Mouse (Mus musculus) ES-Bruce4 (cell line): ENCODE data around the gene Mrs2.

Experiments used
- CTCF ChIP-seq: IDR thresholded peaks from one replicate; pipeline ENCODE4 v1.8.1; 2011; ENCODE audit warnings: low read depth, low read length
- EP300 ChIP-seq: IDR thresholded peaks from 2 replicates; pipeline ENCODE4 v1.6.1; 2011; ENCODE audit warnings: low read depth, low read length; ENCODE audit not compliant: insufficient read depth
- POLR2A ChIP-seq: IDR thresholded peaks from one replicate; pipeline ENCODE4 v1.8.1; 2011; ENCODE audit warnings: low read length; ENCODE audit not compliant: insufficient read depth

DNA sequence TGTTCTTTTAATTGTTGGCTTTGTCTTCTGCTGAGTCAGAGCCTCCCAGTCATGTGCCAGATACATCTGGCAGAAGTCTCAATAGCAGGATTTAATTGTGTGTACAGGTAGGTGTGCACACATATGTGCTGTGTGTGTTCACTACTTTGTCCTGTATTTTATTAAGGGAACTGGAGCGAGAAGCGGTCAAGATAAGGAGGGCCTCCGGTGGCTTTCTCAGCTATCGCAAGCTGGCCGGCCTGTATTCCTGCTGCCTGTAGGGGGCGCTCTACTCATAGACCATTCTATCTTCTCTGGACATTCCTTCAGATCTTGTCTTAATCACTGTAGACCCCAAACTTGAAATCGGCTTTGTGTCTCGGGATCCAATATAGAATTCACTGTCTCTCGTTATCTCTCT, 81.5 kb downstream of the Mrs2 start:
- no peak for TF ChIP-seq EP300
- TF ChIP-seq CTCF: peak; percentile 80
- no peak for TF ChIP-seq POLR2A
